Mouse (Mus musculus) stomach, embryonic 14.5 days (tissue): ENCODE measurements around the gene Scfd2. TPM values are rescaled to one million over a fixed set of nuclear protein-coding genes. Genes with fewer than 3 reads are reported as not detected.

Experiments
- ATAC-seq: fragments of 200-750 bp; cut with Nextera tagmentation; 2 replicates; pipeline ENCODE4 v1.8.0; 2017; ENCODE audit warnings: low read depth, moderate TSS enrichment; ENCODE audit not compliant: insufficient number of reproducible peaks, insufficient read depth, low FRiP score
- H3K27ac ChIP-seq: fragments of 300-500 bp; sonication (generic); 2 replicates; pipeline ENCODE4 v1.5.1; 2014; ENCODE audit warnings: mild to moderate bottlenecking, low read length, moderate library complexity, mixed read lengths
- H3K27me3 ChIP-seq: fragments of 300-500 bp; sonication (generic); 2 replicates; pipeline ENCODE4 v1.6.1; 2014; ENCODE audit warnings: low read length, control low read depth, mixed read lengths; ENCODE audit not compliant: control insufficient read depth, insufficient read depth
- H3K36me3 ChIP-seq: fragments of 300-500 bp; sonication (generic); 2 replicates; pipeline ENCODE4 v1.6.1; 2014; ENCODE audit warnings: mild to moderate bottlenecking, control low read depth, low read length, moderate library complexity, mixed read lengths; ENCODE audit not compliant: control insufficient read depth, insufficient read depth
- H3K4me1 ChIP-seq: fragments of 300-500 bp; sonication (generic); 2 replicates; pipeline ENCODE4 v1.6.1; 2014; ENCODE audit warnings: low read length, control low read depth, mixed read lengths; ENCODE audit not compliant: control insufficient read depth, insufficient read depth
- H3K4me2 ChIP-seq: fragments of 300-500 bp; sonication (generic); replicated peaks from 2 replicates; pipeline ENCODE4 v1.6.1; 2014; ENCODE audit warnings: low read depth, low read length, control low read depth
- H3K4me3 ChIP-seq: fragments of 300-500 bp; sonication (generic); 2 replicates; pipeline ENCODE4 v1.5.1; 2014; ENCODE audit warnings: low read depth, low read length, control low read depth
- H3K9ac ChIP-seq: fragments of 300-500 bp; sonication (generic); replicated peaks from 2 replicates; pipeline ENCODE4 v1.6.1; 2014; ENCODE audit warnings: low read depth, mild to moderate bottlenecking, control low read depth, low read length, moderate library complexity, mixed read lengths
- H3K9me3 ChIP-seq: fragments of 300-500 bp; sonication (generic); 2 replicates; pipeline ENCODE4 v1.6.1; 2016; ENCODE audit warnings: low read depth, low read length, control low read depth; ENCODE audit not compliant: control insufficient read depth
- WGBS: fragments of 180-500 bp; shearing (Covaris S2); extraction: QIAGEN DNeasy Blood & Tissue Kit; methylation state at CpG from one replicate; pipeline ENCODE4 v1.1.7; 2014; 5-methylcytosine and 5-hydroxymethylcytosine counted together
- polyA plus RNA-seq: library from polyadenylated mRNA; unstranded; fragments of >200 nt; fragmentation: Nextera tagmentation; extraction: Ambion mirVana; gene quantifications from 2 replicates; pipeline ENCODE4 v1.2.1, GENCODE M21; 2014

The Scfd2 gene
- polyA plus RNA-seq, 1 experiment from 2014 or later = 15.0 TPM

DNA sequence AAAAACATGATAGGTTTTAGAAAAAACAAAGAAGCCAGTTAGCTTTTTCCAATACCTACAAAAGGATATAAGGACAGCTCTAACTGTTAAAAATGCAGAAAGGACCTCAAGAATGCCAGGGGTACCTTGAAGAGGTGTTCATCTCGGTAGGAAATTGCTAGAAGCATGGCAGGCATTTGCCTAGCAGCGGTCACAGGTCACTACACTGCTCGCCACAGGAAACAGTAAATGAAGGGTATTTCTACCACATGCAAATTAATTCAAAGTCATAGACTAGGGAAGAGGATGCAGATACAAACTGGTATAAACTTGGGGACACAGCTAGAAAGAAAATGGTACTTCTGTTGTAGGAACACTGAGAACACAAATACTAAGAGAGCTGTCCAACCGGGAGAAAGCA, 180.7 kb downstream of the Scfd2 start:
- H3K9ac ChIP-seq = no peak overlapping the region
- H3K4me2 ChIP-seq = no peak overlapping the region
- 81% methylated on average over 4 of the region's 4 CpGs for WGBS
- H3K4me1 ChIP-seq = no peaks in the 10 kb centered on the region
- ATAC-seq = no peak
- H3K36me3 ChIP-seq = no peaks in the 10 kb centered on the region
- H3K27ac ChIP-seq = no peak overlapping the region
- H3K4me3 ChIP-seq = no peak overlapping the region
- no peaks in the 10 kb centered on the region for H3K9me3 ChIP-seq
- no peaks in the 10 kb centered on the region for H3K27me3 ChIP-seq

- H3K27me3 ChIP-seq = no peaks in the 10 kb centered on the region
- no peaks in the 10 kb centered on the region for H3K9me3 ChIP-seq
- no peak for ATAC-seq
- WGBS = 76% methylated on average over 11 of the region's 11 CpGs
- H3K4me2 ChIP-seq = no peak overlapping the region
- no peak overlapping the region for H3K27ac ChIP-seq
- no peaks in the 10 kb centered on the region for H3K4me1 ChIP-seq
- H3K9ac ChIP-seq = no peak overlapping the region
- H3K36me3 ChIP-seq = no peaks in the 10 kb centered on the region
- H3K4me3 ChIP-seq = no peak overlapping the region
Measured at GRCm38 (mm10) chr5:74348079-74348870, 183.3 kb downstream of the Scfd2 start.

DNA sequence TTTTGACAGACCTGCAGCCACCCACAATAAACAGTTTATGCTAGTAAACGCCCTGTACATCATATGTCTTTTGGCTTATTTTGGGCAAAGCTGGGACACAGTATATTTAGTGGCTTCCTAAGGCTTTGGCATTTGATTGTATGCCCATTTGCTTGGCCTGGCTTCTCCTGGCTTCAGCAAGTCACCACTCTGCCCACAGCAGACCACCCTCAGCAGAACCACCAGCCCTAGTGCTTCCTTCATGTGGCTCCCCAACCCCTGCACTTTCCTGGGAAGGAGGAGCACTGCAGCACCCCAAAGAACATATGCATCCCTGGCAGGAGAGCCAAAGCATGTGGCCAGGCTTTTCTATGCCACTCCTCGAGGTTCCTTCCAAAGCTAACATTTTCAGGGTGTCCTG, 188.5 kb downstream of the Scfd2 start:
- Histone ChIP-seq H3K36me3 (no peaks in the 10 kb centered on the region), H3K4me3 (no peak overlapping the region), H3K4me2 (no peak overlapping the region), H3K9me3 (no peaks in the 10 kb centered on the region), H3K27me3 (no peaks in the 10 kb centered on the region), H3K27ac (no peak overlapping the region), H3K9ac (no peak overlapping the region), H3K4me1 (no peaks in the 10 kb centered on the region)
- 34% methylated on average over 2 of the region's 2 CpGs for WGBS
- no peak for ATAC-seq

- Histone ChIP-seq H3K27ac (no peak overlapping the region), H3K27me3 (no peaks in the 10 kb centered on the region), H3K36me3 (no peaks in the 10 kb centered on the region), H3K4me3 (no peak overlapping the region), H3K9ac (no peak overlapping the region), H3K4me2 (no peak overlapping the region), H3K9me3 (no peaks in the 10 kb centered on the region), H3K4me1 (no peaks in the 10 kb centered on the region)
- ATAC-seq = no peak
Measured at GRCm38 (mm10) chr5:74342557-74342956, 189.0 kb downstream of the Scfd2 start.

DNA sequence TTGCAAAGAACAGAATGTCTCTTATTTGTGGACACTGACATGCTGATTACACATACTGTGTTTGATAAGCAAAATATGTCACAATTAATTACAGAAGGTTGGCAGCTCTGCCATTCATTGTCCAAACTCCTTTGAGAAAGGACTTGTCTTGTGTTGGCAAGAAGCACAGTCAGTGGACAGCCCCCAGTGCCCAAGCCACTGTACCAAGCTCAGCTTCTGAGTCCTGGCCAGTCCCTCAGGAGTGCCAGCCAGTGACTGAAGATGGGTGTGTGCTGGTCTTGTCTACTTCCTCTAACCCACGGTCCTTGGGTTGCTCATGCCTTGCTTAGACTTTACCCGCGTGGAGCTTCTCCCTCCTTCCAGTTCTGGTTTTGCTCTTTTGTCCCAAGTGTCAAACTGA, 194.1 kb downstream of the Scfd2 start:
- H3K36me3 ChIP-seq = no peaks in the 10 kb centered on the region
- 88% methylated on average over 3 of the region's 3 CpGs for WGBS
- H3K27ac ChIP-seq = no peak overlapping the region
- H3K4me3 ChIP-seq = no peak overlapping the region
- H3K4me1 ChIP-seq = no peaks in the 10 kb centered on the region
- H3K9ac ChIP-seq = no peak overlapping the region
- H3K4me2 ChIP-seq = no peak overlapping the region
- no peaks in the 10 kb centered on the region for H3K27me3 ChIP-seq
- no peaks in the 10 kb centered on the region for H3K9me3 ChIP-seq
- ATAC-seq = no peak

DNA sequence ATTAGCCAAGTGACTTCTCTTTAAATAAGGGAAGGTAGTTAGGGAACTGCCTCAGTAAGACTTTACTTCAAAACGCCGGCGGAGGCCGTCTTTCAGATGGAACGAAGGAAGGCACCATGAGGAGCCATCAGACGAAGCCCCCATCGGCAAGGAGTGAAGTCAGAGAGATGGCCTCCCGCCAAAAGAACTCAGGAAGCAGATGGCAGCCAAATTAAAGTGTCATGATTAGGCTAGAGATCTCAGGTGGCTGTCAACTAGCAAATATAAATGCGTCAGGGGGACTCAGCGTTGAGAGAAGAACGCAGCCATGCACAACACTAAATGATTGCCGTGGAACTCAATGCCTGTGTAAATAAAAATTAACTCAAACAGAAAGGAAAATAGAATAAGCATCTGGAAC, 194.8 kb downstream of the Scfd2 start:
- 74% methylated on average over 12 of the region's 12 CpGs for WGBS
- no peaks in the 10 kb centered on the region for H3K9me3 ChIP-seq
- no peaks in the 10 kb centered on the region for H3K27me3 ChIP-seq
- no peak overlapping the region for H3K27ac ChIP-seq
- H3K4me3 ChIP-seq = no peak overlapping the region
- no peaks in the 10 kb centered on the region for H3K4me1 ChIP-seq
- no peak overlapping the region for H3K4me2 ChIP-seq
- H3K9ac ChIP-seq = no peak overlapping the region
- no peak for ATAC-seq
- no peaks in the 10 kb centered on the region for H3K36me3 ChIP-seq

GRCm38 (mm10) chr5:74333258-74333657, 198.3 kb downstream of the Scfd2 start:
- H3K36me3 ChIP-seq = no peaks in the 10 kb centered on the region
- no peaks in the 10 kb centered on the region for H3K4me1 ChIP-seq
- ATAC-seq = no peak
- no peak overlapping the region for H3K9ac ChIP-seq
- H3K27ac ChIP-seq = no peak overlapping the region
- H3K9me3 ChIP-seq = no peaks in the 10 kb centered on the region
- no peaks in the 10 kb centered on the region for H3K27me3 ChIP-seq
- H3K4me3 ChIP-seq = no peak overlapping the region
- no peak overlapping the region for H3K4me2 ChIP-seq
- 57% methylated on average over 3 of the region's 3 CpGs for WGBS

DNA sequence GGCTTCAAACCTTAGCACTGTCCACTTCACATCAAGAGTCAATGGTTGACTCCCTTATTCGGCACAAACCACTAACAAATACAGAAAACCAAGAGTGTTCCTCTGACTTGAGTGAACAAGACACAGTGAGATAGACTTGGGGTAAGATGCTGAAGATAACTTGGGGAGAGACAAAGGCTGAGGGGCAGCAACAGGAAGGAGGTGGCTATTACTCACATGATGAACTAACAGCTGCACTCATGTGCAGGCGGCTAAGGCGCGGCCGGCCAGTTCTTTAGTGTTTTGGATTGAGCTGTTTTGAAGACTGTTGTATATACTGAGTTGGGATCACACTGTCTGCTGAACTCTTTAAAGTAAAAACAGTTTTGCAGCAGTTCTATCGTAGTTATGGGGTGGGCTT, 205.3 kb downstream of the Scfd2 start:
- H3K9me3 ChIP-seq = no peaks in the 10 kb centered on the region
- no peaks in the 10 kb centered on the region for H3K36me3 ChIP-seq
- ATAC-seq = no peak
- H3K4me3 ChIP-seq = no peak overlapping the region
- no peak overlapping the region for H3K27ac ChIP-seq
- H3K27me3 ChIP-seq = no peaks in the 10 kb centered on the region
- H3K4me2 ChIP-seq = no peak overlapping the region
- no peaks in the 10 kb centered on the region for H3K4me1 ChIP-seq
- H3K9ac ChIP-seq = no peak overlapping the region
- 70% methylated on average over 6 of the region's 6 CpGs for WGBS
